Mouse (Mus musculus) spleen, postnatal 4 days (tissue): Measurements from ENCODE around the gene Henmt1.

Source experiments
- DNase-seq, 2 experiments: peaks; one replicate each; pipeline ENCODE4 v3.0.0; 2022; ENCODE audit warnings: low spot score in 2 of 2

Henmt1 gene

DNA sequence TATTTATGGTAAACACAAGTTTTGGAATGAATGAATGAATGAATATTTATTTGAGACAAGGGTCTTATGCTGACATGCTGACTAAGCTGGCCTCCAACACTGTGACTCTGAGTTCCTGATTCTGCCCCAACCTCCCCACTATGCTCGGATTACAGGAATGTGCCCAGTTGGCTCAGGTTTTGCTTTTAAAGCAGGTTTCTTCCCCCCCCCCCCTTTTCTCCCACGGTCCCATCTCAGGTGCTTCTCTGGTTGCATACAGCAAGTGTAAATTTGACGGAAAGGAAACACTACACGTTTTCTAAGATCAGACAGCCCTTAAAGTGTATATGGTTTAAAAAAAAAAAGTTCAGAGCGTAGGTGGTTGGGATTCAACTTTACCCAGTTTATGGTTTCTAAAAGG, at the start of gene Henmt1:
Gene Henmt1 (plus strand): TSS at position 301 of the 400 bp plus-strand sequence.
- DNase-seq: no peak

DNA sequence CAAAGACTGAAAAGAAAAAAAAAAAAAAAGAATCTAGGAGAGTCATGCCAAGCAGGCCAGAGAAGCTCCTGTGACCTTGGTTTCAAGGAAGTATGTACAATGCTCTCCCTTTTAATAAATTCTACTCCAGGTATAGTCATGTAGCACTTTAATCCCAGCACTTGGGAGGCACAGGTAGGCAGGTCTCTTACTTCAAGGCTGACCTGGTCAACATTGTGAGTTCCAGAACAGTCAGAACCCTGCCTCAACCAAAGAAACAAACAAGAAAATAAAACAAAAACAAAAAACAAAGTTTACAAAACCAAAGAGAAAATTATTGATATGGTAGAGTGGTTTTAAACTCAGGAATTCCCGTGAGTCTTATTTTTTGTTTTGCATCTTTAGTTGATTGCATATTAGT, 49.8 kb upstream of the Henmt1 start, which contains the start of gene Fndc7:
Gene Fndc7 (minus strand): TSS at position 101 of the 400 bp plus-strand sequence.
- DNase-seq: no peak

DNA sequence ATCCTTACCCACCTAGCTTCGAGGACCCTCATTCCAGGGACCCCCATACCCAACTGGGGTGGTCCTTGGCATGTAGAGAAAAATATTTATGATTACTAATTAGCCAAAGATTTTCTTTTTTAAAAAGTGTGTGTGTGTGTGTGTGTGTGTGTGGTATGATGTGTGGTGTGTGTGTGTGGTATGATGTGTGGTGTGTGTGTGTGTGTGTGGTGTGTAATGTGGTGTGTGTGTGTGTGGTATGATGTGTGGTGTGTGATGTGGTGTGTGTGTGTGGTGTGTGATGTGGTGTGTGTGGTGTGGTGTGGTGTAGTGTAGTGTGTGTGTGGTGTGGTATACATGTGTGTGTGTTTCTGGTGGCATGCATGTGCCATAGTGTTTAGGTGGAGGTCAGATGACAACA, 47.6 kb upstream of the Henmt1 start:
- no peak for DNase-seq

DNA sequence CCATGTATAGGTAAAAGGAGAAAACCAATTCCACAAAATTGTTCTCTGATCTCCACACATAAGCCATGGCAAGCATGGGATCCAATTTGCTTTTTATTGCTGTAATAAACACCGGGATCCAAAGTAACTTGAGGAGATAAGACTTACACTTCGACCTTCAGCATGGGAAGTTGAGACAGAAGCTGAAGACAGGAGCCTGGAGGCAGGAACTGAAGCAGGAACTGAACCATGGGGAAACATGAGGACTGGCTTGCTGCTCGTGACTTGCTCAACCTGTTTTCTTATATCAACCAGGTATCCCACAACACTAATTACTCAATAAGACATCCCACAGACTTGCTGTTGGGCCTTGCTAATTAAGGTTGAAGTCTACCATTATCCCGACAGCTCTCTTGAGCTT, 46.8 kb upstream of the Henmt1 start:
- no peak for DNase-seq

DNA sequence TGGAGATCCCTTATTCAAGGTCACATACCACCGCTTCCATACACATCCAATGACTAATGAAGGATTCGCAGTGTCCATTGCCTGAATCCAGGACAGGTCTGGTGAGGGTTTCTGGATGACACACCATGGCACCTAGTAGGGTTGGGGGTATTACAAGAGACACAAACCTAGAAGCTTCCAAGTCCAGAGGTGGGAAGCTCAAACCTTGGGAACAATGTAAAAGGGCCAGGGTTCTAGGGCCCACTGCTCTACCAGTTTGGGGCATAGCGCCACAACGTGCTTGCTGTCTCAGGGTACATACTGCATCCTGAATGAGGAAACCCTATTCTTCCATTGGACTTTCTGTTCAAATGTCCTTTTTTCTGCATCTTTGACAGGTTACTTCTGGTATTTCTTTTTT, 41.0 kb upstream of the Henmt1 start:
- DNase-seq: no peak

DNA sequence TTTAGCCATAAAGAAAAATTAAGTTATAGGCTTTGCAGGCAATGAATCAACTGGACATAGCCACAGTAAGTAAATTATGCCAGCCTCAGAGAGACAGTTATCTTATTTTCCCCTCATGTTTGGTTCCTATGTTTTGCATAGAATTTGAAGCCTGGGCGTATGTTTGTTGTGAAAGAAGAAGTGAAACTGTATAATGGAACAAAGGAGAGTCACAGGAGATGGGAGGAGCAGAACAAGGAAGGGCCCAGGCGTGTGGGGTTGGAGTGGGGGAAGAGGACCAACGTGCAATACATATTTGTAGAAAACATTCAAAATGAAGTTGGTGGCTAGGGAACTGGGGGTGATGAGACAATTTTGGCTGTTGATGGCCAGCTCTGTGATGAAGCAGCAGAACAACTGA, 39.5 kb upstream of the Henmt1 start:
- peak in 1 of 2 experiments; percentile 33 for DNase-seq

DNA sequence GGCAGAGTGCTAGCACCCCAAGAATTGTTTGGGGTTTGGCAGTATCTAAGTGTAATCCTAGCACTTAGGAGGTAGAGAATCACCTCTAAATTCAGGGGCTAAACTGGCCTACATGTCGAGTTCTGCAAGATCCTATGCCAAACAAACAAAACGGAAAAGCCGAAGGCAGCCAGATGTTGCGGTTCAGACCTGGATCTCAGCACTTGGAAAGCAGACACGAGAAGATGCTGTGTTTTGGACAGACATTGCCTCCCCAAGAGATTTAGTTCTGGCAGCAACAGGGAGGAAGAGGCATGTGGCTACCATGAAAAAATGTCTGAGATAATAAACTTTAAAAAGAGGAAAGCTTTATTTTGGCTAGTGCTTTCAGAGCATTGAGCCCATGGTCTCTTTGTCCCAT, 39.0 kb upstream of the Henmt1 start:
- DNase-seq: no peak

DNA sequence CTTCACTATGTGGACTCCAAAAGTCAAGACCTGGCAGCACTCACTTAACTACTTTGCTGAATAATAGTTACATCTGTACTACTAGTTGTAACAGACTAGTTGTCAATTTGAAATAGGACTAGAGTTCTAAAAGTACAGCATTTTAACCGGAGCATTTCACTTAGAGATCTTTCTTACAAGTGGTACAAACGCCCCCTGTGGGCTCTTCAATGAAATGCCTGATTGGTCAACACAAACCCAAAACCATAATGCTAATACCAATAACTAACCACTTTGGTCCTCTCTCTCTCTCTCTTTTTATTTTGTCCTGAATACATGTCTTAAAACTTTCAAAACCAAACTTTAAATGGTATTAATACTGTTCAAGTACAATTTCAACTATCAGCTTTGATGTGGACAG, 37.6 kb upstream of the Henmt1 start:
- DNase-seq: no peak

DNA sequence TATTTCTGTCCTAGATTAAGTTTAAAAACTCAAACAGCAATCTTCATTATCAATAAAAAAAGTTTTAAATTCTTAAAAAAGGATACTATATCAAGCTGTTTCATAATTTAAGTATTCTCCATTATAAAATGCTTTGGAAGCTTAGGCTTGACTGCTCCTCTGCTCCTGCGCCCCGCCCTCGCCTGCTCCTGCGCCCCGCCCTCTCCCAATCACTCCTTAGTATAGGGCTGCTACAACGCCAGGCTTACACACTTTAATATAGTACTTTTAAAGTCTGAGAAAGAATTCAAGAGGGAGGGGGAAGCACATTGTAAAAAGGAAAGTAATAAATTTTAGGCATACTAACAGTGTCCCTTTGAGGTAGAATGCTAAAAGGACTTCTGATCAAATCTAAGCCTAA, 36.7 kb upstream of the Henmt1 start:
- no peak for DNase-seq

DNA sequence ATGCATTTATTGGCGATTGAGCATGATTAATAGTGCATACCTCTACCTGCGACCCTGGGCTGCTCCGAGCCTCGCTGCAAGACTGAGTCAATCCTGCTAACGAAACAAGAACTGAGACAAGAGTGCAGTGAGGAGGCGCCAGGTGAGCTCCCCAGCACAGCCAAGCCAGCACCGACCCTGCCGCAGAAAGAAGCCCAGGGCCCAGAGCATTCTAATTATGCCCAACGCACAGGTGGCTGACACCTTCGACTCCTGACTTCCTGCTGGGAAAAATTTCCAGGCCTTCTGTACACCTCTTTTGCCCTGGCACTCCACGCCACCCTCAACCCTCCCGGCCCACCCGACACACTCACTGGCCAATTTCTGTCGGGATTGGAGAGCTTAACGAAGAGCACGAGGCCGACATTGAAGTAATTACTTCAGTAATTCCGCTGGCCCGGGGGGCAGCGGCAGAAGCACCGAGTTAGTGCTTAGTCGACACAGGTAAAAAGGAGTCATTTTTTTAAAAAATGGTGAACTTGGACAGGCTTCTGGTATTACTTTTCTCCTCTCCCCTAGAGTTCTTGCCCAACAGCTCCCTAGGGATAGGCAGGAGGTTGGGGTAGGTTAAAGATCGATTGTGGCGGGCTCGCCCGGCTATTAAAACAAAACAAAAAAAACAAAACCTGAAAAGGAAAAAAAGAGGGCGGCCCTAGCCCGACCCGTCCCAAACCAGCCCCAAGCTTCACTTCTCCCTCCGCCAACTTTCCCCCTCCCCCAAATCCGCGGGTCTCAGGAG, 29.2 kb upstream of the Henmt1 start:
- DNase-seq: peak; percentile 28 to 69

DNA sequence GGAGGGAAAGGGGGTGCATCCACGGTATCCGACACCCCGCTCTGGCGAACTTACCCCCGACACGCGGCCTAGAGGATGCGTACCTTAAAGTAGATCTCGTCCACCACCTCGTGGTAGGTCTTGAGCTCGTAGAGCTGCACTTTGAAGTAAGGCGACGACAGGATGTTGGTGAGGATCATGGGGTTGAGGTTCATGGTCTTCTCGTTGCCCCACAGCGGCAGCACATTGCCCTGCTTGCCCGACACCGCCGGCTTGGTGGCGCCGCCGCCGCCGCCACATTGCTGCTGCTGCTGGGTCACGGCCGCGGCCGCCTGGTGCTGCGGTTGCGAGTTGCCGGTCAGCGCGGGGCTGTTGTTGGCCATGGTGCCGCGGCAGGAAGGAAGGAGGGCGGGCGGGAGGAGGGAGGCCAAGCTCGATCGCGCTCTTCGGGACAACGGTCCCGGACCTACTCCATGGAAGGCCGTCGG, 28.6 kb upstream of the Henmt1 start:
- DNase-seq: peak; percentile 68 to 84

DNA sequence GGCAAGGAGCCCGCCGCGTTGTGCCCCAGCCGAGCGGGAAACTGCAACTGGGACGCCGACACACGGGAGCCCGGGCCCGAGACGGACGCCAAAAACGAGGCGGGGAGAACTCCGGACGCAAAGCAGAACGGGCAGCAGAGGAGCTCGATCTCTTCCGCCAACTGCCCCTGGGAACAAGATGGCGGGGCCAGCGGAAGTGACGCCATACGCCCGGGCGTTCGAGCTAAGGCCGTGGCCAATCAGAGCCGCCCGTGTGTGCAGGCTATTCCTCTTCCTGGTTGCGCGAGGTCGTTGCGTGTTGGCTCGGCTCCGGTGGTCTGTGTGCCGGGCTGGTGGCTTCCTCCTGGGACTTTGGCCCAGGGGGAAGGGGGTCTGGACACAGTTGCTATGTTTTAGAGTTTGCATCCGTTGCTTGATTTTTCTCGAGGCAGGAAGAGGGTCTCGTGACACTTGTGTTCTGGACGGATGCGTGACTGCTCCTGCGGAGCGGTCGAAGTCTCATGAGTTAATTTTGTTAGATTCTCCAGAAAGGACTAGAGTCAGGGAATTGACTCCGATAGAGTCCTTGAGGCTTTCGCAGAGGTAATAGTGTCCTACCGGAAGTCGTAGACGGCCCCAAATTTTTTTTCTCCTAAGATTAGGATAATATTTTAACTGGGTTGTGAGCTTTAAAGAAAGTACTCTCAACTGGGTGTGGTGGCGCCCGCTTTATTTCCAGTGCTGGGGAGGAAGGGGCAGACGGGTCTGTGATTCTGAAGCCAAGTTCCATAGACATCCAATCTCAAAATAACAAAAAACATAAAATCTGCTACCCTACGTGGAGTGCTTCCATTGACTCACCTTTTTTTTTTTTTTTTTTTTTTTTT, 27.9 kb upstream of the Henmt1 start, which contains the start of gene Prpf38b:
Gene Prpf38b (minus strand): TSS at position 180 of the 866 bp plus-strand sequence.
- peak; percentile 92 to 96 for DNase-seq

DNA sequence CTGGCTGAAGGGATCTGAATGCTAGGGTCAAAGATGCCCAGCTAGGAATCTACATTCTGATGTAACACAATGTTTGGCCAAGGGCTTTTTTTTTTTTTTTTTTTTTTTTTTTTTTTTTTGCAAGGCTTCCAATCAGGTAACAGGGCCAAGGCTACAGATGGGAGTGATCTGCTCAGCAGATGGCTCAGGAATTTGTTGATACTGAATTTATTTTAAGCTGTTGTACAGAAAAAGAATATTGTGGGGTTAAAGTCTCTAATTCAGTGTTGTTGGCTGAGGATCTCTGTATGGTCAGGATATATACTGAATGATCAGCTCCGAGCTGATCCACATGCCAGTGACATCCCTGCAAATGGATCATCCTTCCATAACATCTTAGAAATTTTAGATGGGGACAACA, 23.7 kb upstream of the Henmt1 start:
- DNase-seq: no peak

DNA sequence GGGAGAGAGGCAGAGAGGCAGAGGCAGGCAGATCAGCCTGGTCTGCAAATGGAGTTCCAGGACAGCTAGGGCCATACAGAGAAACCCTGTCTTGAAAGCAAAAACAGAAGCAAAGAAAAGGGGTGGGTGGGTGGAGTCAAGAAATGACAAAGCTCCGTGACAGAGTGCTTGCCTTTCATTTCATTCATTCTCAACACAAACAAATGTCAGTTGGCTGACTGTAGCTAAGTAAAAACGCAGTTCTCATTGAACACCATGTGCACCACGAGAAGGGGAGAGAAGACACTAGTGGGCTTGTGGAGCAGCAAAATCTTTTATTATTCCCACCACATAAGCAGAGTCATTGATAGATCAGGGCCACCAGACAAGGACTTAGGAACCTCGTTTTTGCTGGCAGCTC, 22.8 kb upstream of the Henmt1 start:
- DNase-seq: no peak

DNA sequence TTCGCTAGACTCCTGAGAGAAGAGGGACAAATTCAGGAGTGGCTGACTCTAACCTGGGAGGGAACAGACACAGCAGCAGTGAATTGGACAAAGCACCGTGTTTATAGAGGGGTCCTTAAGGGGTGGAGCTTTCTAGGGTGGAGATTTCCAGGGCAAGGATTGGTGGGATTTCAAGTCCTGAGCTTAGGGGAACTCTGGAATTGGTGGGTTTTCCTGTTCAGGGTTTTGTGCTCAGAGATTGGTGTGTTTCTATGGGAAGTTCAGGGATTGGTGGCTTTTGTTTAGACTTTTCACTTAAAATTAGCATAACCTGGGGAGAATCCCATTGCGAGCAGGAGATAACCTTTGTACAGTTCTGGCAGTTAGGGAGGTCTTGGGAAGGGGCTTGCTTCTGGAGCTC, 21.7 kb upstream of the Henmt1 start:
- DNase-seq: no peak

DNA sequence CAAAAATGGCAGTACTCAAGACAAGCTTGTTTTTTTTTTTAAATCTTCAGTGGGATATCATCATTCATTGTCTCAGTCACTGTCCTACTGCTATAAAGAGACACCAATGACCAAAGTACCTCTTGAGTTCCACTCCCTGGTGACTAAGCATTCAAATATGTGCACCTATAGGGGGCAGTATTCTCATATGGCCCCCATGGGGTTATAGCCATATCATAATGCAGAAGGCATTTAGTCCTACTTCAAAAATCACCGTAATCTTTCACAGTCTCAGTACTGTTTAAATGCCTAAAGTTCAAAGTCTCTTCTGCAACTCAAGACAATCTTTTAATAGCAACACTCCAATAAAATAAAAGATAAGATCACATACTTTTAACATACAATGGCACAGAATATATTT, 20.8 kb upstream of the Henmt1 start:
- DNase-seq: no peak

DNA sequence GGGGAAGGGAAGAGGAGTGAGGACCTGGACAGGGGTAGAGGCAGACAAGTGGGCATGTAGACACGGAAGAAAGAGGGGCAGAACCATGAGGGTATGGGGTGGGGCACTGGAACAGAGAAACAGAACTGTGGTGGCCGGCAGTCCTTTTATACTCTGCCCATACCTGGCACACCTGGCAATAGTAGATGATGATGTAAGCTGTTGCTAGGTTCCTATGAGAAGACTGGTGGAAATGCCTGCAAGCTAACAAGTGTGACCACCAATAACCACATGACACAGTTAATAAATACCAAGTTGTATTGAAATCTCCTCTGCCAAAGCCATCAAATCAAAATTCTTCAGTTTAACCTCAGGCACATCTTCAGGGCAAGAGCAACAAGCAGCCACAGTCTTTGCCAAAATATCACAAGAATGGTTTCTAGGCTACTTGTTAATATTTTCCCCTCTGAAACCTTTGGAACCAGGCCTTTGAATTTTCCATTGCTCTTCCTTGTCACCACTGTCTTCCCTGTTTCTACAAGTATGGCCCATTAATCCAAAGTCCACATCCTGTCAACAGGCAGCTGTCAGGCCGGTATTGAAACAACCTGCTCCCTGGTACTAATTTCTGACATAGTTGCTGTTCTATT, 19.1 kb upstream of the Henmt1 start:
- DNase-seq: no peak

DNA sequence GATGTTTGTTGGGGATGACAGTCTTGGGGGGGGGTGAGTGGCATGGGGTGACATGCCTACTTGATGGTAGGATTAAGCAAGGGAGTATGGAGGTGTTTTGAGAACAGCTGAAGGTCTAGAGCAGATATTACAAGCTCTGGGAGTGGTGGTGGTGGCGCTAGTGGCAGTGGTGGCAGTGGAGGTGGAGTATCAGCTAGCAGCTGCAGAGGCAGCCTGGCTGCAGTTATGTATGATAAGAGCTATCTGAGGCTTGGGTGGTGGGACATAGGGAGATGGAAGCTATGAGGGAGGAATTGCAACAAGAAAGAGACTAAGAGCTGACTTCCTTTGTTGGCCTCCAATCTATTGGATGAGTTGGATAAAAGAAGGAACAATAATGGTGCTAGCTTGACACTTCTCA, 17.9 kb upstream of the Henmt1 start:
- peak in 1 of 2 experiments; percentile 27 for DNase-seq

DNA sequence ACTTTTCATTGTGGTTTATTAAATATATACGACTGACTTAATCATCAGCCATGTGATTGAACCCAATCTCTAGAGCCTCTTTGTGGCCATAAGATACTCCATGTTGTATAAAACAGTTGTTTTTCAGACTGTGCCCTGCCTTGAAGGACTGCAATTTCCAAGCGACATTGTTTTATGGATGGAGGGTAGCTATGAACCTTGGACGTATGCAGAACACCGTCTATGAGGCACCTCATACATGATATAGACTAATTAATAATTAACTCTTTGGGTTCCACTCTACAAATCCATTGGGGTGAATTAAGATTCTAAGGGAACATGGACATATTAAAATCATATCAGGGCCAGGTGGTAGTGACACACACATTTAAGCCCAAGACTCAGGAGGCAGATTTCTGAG, 14.0 kb upstream of the Henmt1 start:
- no peak for DNase-seq

DNA sequence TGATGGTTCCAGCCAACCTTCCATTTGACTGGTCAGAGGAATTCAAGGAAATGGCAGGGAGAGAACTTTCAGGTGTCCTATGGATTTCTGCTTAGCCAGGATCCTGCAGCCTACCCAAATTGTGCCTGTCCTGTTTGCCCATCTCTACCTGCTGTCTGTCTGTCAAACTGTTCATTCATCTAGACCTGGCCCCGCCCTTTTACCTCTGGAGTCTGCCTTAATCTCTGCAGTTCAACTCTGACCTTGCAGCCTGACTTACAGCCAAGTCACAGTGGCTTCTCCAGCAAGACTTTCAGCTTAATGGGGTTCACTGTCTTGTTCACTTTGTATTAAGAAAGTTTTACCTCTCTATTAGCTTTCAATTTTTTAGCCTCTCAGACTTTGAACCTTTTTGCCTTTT, 13.4 kb upstream of the Henmt1 start:
- DNase-seq: no peak

DNA sequence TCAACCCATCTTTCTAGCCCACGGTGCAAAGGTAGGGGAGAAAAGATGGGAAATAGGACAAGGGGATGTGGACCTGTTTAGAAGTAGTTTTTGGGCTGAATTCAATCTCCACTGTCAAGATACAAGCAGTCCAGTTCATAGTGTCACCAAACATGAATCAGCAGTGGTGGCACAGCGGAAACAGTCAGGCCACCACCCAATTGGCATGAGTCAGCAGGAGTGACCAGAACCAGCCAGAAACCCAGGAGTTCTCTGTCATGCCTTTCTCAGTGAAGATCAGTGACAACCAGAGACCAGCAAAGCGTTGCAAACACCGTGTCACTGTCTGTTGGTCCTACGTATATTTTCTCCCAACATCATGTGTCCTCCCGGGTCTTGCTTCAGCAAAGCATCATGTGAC, 6.1 kb upstream of the Henmt1 start:
- DNase-seq: no peak

DNA sequence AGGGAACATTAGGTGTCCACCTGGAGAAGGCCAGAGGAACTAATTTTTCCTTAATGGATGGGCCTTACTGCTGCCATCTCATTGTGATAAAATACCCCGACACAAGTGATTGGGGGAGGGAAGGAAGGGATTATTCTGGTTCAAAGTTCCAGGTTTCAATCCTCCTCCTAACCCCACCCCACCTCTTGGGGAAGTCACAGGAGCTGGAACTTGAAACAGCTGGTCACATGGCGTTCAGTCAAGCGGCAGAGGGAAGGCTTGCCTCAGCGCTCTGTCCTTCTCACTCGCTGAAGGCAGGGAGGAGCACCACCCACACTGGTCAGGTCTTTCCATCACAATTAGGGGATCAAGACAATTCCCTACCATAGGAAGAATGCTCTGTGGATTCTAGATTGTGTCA, 982 bp upstream of the Henmt1 start:
- no peak for DNase-seq
